Mouse (Mus musculus): ENCODE measurements at regions not wholly inside any gene's neighbourhood (a gene's known extent, or its start where the extent isn't known, plus 50 kb on each side); places are given as distances from the start of the nearest gene placed in this dataset.
"Not testable (repeated sequence)": the region's sequence is repeated elsewhere in the genome, so short reads cannot be mapped to it uniquely, and the experiment has no call there.

DNA sequence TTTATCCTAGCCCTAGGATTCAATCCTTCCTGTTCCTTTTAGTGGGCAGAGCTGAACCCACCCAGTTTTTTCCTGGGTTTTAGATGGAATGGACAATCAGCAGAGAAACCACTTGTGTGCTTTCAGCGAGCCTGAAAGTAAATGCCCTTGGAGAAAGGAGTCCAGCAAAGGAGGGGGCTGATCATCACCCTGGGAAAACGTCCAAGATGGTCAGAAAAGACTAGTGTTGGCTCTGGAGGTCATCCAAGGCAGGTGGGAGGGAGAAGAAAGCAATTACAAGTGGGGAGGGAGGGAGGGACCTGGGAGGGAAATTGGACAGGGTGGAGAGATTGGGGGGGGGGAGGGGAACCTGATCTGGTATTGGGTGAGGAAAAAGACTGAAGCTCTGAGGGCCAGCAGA is 55.6 kb upstream of the Zfp366 start:
- no peak for DNase-seq

DNA sequence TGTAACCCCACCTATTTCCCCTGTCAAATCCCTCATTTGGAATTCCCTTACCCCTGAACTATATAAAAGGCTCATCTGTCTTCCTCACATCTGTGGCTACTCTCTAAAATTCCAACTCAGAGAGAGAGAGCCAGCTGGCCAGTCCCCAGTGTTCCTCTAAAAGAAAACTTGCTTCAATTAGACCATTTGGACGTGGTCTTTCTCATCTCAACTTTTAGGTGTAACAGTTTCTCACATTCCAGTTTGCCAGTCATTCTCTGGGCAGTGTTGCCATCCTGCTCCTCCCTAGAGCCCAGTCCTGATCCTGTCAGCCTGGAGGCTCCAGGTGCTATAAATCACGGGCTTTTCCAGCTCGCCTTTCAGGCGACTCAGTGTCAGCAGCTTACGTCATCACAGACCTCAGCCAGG is 56.3 kb upstream of the Zfp366 start:
- DNase-seq: no peak

- no peak for DNase-seq
Measured at GRCm38 (mm10) chr13:99127716-99128115, 56.9 kb upstream of the Zfp366 start.

DNA sequence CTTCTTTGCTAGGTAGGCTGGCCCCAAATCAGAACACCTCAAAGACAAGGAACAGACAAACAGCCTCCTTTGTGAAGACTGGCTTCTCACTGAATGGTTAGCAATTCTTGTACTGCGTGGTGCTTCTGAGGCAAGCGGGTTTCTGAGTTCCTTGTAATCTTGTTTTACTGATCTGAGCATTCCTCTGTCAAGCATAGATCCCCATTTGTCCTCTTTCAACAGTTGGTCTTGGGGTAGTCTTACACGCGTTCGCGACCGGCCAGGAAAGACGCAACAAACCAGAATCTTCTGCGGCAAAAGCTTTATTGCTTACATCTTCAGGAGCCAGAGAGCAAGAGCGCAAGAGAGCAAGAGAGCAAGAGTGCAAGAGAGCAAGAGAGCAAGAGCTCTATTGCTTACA is 57.7 kb upstream of the Zfp366 start:
- DNase-seq: not testable (repeated sequence)

DNA sequence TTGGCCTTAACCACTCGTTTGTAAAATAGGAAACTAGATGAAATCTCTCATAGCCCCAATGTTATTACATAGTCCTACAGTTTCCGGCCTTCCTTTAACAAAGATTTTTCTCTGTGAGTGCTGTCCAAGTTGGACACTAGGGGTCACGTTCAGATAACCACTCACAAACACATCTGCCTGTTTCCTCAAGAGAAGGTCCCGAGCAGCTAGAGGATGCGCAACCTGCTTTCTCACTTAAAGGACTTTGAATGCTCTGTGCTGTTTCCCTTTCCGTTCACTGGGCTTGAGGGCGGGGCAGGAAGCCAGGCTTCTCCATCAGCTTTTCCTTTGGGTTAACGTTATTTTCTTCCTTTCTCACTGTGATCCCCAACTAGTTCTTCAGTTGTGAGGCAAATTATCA is 58.1 kb upstream of the Zfp366 start:
- no peak for DNase-seq

DNA sequence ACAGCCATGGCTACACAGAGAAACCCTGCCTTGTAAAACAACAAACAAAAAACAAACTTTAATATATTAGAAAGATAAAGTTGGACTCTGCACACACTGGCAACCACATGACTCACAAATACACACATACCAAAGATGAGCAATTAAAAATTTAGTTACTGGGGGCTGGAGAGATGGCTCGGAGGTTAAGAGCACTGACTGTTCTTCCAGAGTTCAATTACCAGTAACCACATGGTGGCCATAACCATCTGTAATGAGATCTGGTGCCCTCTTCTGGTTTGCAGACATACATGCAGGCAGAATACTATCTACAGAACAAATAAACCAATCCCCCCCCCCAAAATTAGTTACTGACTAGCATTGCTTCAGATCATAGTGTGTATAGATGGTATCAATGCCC is 58.7 kb upstream of the Zfp366 start:
- no peak for DNase-seq

DNA sequence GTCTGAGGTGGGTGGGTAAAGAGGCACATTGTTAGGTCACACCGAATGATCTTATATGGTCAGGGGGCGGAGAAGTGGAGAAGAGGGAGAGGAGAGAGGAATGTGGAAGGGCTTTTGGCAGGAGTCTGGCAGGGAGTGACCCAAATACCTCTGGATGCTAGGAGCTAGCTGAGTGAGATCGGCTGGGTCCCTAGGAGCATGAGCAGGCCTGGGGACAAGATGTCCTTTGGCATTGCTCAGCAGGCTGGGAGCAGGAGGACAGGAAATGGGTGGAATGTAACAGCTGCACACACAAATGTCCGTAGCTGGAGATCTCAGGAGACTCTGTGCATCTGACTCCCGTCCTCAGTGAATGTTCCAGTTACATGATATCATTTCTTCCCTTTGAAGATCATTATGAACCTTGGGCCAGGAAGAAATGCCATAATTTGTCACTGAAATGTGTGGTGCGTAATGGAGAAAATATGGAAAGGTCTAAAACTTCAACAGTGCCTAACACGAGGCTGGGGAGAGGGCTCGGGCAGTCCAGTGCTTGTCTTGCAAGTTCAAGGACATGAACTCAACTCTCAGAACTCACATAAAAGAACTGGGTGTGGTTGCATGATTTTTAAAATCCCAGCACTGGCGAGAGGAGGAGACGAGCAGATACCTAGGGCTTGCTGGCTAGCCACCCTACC is 59.6 kb upstream of the Zfp366 start:
- peak; percentile 59 to 72 for DNase-seq

DNA sequence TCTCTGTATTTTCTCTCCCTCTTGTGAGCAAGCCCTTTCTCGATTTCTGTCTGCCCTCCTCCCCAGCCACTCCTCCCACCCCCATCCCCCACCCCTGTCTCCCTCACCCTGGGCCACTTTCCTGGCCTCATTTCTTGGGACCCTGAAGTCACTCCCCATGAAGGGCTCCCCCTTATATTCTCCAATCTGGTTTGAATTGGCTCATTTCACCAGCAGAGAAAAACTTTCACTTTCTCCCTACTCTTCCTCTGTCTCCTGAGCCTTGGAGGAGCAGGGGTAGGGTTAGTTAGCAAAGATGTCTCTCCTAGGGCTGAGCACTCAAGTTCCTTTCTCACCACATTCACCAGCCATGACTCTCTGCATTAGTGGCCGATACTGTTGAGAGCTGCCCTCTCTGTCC is 60.5 kb upstream of the Zfp366 start:
- no peak for DNase-seq

GRCm38 (mm10) chr13:99123476-99124140 is 61.0 kb upstream of the Zfp366 start:
- no peak for DNase-seq

DNA sequence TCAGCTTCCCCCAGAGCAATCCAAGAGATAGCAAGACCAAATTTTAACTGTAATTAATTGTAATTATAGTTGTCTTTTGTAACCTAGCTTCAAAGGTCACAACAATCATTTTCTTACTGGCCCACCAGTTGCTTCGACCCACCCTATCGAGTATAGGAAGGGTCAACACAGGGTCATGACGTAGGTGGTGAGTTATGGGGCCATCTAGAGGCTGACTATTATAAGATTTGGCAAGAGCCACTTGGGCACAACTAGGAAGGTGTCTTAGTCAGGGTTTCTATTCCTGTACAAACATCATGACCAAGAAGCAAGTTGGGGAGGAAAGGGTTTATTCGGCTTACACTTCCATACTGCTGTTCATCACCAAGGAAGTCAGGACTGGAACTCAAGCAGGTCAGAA is 62.1 kb upstream of the Zfp366 start:
- not testable (repeated sequence) for DNase-seq

DNA sequence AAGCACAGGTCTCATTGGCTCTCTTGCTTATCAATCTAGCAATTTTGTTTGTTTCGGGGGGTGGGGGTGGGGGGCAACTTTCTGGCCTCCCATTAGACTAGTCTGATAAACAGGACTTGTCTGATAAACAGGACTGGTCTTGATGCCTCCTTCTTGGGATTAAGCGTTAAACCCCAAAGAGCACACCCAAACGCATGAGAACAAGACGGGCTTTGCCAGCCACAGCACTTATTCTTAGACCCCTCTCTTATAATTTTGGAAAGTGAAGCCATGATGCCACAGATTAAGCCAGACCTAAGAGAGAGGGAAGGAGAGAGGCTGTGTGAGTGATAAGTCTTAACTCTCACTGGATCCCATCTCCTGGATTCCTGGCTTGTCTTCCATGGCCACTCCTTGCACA is 63.5 kb upstream of the Zfp366 start:
- no peak for DNase-seq

DNA sequence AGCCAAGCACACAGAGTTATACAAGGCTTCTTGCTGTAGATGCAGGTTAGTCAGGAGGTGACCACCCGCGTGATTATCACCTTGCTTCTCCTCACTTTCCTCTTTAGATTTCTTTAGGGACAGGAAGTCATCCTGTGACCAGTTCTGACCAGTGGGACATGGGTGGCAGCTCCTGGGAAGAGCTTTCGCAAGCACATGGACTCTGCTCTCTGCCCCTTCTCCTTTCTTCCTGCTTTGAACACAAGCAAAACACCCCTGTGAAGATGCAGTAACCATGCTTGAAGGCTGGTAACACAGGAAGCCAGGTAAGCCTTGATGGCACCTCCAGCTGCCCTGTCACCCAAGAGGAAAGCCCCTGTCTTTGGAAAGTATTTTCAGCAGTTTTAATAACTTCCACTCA is 64.7 kb upstream of the Zfp366 start:
- DNase-seq: no peak

GRCm38 (mm10) chr13:99118901-99119300 is 65.7 kb upstream of the Zfp366 start:
- DNase-seq: no peak

GRCm38 (mm10) chr13:99115541-99115940 is 69.1 kb upstream of the Zfp366 start:
- DNase-seq: no peak

DNA sequence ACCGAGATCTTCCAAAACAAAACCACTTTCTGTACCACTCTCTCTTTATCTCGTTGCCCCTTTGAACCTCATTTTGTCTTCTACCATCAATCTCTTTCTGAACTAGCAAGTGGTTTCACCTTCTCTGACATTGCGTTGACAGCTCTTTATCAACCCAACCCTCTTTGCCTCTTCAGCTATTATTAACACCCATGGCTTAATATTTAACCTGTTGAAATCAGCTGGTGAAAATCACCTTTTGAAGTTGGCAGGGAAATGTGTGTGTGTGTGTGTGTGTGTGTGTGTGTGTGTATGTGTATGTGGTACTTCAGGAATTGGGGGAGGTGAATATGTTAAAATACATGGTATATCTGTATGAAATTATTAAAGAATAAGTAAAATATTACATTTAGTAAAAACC is 70.1 kb upstream of the Zfp366 start:
- no peak for DNase-seq

- DNase-seq: no peak
Measured at GRCm38 (mm10) chr13:99111736-99112386, 72.8 kb upstream of the Zfp366 start.

- no peak for DNase-seq
Measured at GRCm38 (mm10) chr13:99107983-99108382, 76.6 kb upstream of the Zfp366 start.

DNA sequence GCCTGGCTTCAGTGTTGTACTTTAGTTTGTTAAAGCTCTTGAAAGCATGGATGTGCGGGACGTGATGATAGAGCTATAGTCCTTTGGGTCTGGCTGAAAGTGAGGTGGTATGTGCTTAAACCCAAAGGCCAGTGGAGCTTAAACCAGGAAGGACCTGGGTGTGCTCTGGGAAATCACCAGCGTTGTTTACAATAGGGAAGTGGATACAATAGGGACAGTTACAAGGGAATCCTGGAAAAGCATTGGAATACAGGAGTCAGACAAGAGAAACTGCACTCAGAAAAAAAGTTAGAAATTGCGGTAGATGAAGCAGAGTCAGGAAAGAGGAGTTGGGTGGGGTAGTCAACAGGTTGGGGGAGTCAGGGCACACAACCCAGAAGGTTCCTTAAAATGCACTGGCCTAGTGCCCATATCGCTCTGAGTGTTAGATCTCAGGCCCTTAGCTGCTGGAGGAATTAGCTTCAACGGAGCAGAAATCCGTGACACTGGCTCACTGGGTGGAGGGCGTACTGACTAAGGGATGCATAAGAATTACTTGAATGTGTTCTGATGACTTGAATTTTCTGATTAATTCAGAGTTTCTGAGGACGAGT is 82.4 kb upstream of the Zfp366 start:
- no peak for DNase-seq

DNA sequence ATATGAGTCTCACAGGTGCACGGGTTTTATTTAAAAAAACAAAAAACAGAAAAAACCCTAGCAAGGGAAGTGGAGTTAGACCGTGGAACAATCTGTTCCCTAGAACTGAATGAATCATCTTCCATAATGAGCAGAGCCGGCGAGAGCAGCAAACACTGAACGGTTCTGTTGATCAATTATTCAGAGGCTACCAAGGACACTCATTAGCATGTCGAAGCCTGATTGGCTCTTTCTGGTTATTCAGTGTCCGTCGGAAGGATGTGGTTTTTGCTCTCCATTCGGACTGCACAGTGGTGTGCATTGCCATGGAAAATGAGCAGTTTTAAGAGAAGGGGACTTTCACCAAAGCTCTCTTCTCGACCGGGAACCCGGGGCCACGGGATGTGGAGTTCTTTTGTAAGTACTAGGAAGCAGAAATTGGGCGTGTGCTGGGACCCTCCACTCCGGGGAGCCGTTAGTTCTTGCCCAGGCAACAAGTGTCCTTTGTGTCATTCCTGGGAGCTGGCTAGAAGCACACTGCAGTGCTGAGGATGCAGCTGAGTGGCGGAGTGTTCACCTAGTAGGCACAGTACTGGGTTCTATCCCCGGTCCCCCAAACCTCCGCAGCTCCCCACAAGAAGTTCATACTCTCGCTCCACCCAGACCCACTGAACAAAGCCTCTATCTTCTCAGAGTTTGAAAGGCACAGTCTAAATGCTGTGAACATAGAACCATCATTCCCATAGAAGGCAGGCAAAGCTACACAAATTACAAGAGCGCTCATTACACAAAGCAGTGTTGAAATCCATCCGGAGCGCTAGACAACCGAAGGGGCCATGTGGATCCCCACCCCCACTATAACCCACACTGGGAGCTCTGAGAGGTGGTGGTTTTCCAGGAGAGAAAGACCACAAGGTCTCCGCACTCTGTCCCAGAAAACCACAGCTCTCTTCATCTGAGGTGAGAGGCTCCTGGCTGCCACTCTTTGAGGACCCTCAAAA is 83.9 kb upstream of the Zfp366 start:
- no peak for DNase-seq

GRCm38 (mm10) chr13:99099794-99100429 is 84.7 kb upstream of the Zfp366 start:
- DNase-seq: no peak

DNA sequence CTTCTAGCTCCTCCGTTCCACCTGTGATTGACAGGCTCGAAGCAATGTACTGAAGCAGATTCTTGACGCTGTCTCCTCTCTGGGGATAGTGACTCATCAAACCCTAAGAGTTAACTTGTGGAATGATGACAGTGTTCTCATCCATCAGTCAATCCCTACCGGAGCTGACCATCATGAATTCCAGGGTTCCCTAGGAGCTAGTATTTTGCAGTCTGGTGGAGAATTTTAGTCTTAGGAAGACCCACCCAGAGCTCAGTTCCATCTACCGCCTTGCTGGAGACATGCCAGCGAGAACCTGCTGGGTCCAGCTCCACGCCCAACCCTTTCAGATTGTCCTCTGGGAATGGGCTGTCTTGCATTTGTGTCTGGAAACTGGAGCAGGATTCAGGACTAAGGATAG is 85.4 kb upstream of the Zfp366 start:
- no peak for DNase-seq

Measured in kidney, postnatal 4 days (tissue).